Mouse (Mus musculus): ENCODE data around the gene Nt5c2. TPM values are rescaled to one million over a fixed set of nuclear protein-coding genes. Genes with fewer than 3 reads are reported as not detected.

Nt5c2 gene
- polyA plus RNA-seq, 1 experiment from 2014 or later: 85.3 TPM

- H3K4me2 ChIP-seq (replicated peaks): no peak overlapping the region
- 88% methylated on average over 7 of the region's 7 CpGs for WGBS
- no peak overlapping the region for H3K4me3 ChIP-seq
- ATAC-seq (ENCODE audit: low FRiP score): no peak
- H3K4me1 ChIP-seq: no peaks in the 10 kb centered on the region
- no peaks in the 10 kb centered on the region for H3K9me3 ChIP-seq (replicated peaks)
- no peak overlapping the region for H3K27ac ChIP-seq
- H3K27me3 ChIP-seq: no peaks in the 10 kb centered on the region
- peaks cover 87% of the 10 kb centered on the region for H3K36me3 ChIP-seq
- no peak overlapping the region for H3K9ac ChIP-seq
Measured at GRCm38 (mm10) chr19:46886826-46887225, 128.1 kb downstream of the Nt5c2 start.

- Histone ChIP-seq H3K36me3 (peaks cover 82% of the 10 kb centered on the region), H3K4me2 (replicated peaks) (no peak overlapping the region), H3K9ac (no peak overlapping the region), H3K27me3 (no peaks in the 10 kb centered on the region), H3K9me3 (replicated peaks) (no peaks in the 10 kb centered on the region), H3K27ac (no peak overlapping the region), H3K4me1 (no peaks in the 10 kb centered on the region), H3K4me3 (no peak overlapping the region)
- WGBS: 91% methylated on average over 4 of the region's 4 CpGs
- no peak for ATAC-seq (ENCODE audit: low FRiP score)
Measured at GRCm38 (mm10) chr19:46885365-46885764, 129.6 kb downstream of the Nt5c2 start.

GRCm38 (mm10) chr19:46879876-46880275, 135.1 kb downstream of the Nt5c2 start:
- H3K36me3 ChIP-seq: peaks cover 36% of the 10 kb centered on the region
- no peak for ATAC-seq (ENCODE audit: low FRiP score)
- 98% methylated on average over 2 of the region's 2 CpGs for WGBS
- H3K27ac ChIP-seq: no peak overlapping the region
- no peaks in the 10 kb centered on the region for H3K4me1 ChIP-seq
- no peaks in the 10 kb centered on the region for H3K9me3 ChIP-seq (replicated peaks)
- no peak overlapping the region for H3K4me2 ChIP-seq (replicated peaks)
- H3K9ac ChIP-seq: no peak overlapping the region
- H3K27me3 ChIP-seq: no peaks in the 10 kb centered on the region
- H3K4me3 ChIP-seq: no peak overlapping the region

GRCm38 (mm10) chr19:46878346-46878745, 136.6 kb downstream of the Nt5c2 start:
- ATAC-seq (ENCODE audit: low FRiP score): no peak
- Histone ChIP-seq H3K36me3 (peaks cover 23% of the 10 kb centered on the region; the same call in 1 of the 2 replicates), H3K4me2 (replicated peaks) (no peak overlapping the region), H3K27ac (no peak overlapping the region), H3K9me3 (replicated peaks) (no peaks in the 10 kb centered on the region), H3K4me3 (no peak overlapping the region), H3K9ac (no peak overlapping the region), H3K27me3 (no peaks in the 10 kb centered on the region), H3K4me1 (no peaks in the 10 kb centered on the region)
- WGBS: 50% methylated on average over 13 of the region's 13 CpGs

GRCm38 (mm10) chr19:46877886-46878285, 137.1 kb downstream of the Nt5c2 start:
- Histone ChIP-seq H3K4me1 (no peaks in the 10 kb centered on the region), H3K27me3 (no peaks in the 10 kb centered on the region), H3K27ac (no peak overlapping the region), H3K4me3 (no peak overlapping the region), H3K9ac (no peak overlapping the region), H3K4me2 (replicated peaks) (no peak overlapping the region), H3K9me3 (replicated peaks) (no peaks in the 10 kb centered on the region), H3K36me3 (peaks cover 18% of the 10 kb centered on the region; the same call in 1 of the 2 replicates)
- no peak for ATAC-seq (ENCODE audit: low FRiP score)
- 89% methylated on average over 13 of the region's 13 CpGs for WGBS

DNA sequence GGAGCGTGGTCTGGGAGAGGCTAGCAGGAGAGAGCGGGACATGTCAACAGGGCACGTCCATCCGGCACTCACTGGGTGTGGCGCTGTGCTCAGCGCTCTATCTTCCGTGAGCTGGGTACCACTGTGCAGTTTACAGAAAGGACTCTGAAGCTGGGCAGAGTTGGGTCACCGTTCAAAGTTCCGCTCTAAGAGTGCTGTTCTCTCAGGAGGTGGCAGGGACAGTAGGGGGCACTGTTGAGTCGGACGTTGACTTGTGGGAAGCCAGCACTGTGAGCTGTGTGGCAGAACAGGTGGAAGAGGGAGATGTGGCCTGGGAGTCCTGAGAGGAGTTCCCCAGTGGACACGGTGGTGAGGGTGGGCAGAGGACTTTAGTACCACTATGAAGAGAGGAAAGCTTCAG, 139.2 kb downstream of the Nt5c2 start:
- Histone ChIP-seq H3K9ac (no peak overlapping the region), H3K9me3 (replicated peaks) (no peaks in the 10 kb centered on the region), H3K36me3 (peaks cover 3% of the 10 kb centered on the region; the same call in 1 of the 2 replicates), H3K4me3 (no peak overlapping the region), H3K27me3 (no peaks in the 10 kb centered on the region), H3K4me1 (no peaks in the 10 kb centered on the region), H3K27ac (no peak overlapping the region), H3K4me2 (replicated peaks) (no peak overlapping the region)
- WGBS: 47% methylated on average over 12 of the region's 12 CpGs
- ATAC-seq (ENCODE audit: low FRiP score): no peak

DNA sequence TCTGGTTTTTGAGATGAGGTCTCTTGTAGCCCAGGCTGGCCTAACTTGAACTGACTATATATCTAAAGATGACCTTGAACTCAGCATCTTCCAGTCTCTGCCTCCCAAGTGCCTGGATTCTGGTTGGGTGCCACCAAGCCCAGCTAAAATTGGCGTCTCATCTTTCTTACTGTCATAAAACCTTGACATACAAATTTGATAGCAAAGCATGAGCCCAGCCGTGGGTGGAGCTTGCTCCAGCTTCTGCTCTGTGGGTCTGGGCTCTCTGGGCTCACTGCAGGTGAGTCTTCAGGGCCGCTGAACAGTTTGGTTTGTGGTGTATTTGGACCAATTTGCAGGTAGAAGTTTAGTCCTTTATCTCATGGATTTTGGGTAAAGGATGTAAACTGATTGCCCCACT, 141.0 kb downstream of the Nt5c2 start:
- Histone ChIP-seq H3K36me3 (no peaks in the 10 kb centered on the region), H3K9me3 (replicated peaks) (no peaks in the 10 kb centered on the region), H3K4me1 (no peaks in the 10 kb centered on the region), H3K27me3 (no peaks in the 10 kb centered on the region), H3K27ac (no peak overlapping the region), H3K4me3 (no peak overlapping the region), H3K9ac (no peak overlapping the region), H3K4me2 (replicated peaks) (no peak overlapping the region)
- no peak for ATAC-seq (ENCODE audit: low FRiP score)
- 83% methylated on average over 3 of the region's 3 CpGs for WGBS

DNA sequence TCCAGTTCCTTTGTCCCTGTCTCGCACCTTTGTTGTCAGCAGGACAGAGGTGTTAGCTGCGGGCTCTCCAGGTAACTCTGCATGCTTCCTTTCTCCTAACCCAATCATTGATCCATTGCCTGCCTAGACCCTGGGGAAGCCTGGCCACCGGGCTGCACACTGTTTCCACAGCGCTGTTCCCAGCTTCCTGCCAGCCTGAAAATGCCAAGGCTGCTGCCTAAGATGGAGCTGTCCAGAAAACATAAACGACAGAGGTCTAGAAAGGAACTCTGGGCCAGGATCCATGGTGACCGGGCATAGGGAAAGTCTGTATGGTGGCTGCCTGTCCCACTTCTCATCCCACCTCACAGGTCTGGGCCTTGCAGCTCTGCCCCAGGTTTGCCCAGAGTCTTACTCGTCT, 143.3 kb downstream of the Nt5c2 start:
- 79% methylated on average over 7 of the region's 7 CpGs for WGBS
- H3K9me3 ChIP-seq (replicated peaks): no peaks in the 10 kb centered on the region
- no peaks in the 10 kb centered on the region for H3K4me1 ChIP-seq
- no peak overlapping the region for H3K4me3 ChIP-seq
- no peak overlapping the region for H3K9ac ChIP-seq
- no peaks in the 10 kb centered on the region for H3K27me3 ChIP-seq
- H3K36me3 ChIP-seq: no peaks in the 10 kb centered on the region
- no peak for ATAC-seq (ENCODE audit: low FRiP score)
- no peak overlapping the region for H3K4me2 ChIP-seq (replicated peaks)
- no peak overlapping the region for H3K27ac ChIP-seq

DNA sequence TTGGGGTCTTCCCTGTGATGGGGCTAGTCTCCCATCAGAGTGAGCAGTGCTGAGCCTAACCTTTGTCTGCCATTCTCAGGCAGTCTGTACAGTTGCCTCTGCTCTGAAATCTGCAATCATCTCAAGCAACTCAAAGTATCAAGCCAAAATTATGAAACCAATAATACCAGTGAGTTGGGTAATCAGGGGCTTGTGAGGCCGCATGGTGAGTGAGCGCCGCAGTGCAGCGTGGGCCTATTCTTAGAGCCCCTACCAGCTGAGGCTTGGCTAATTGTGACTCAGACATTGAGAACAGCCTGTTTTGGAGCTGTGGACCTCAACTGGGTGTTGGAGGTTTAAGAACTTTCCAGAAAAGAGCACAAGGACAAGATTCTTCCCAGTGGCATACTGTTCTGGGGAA, 143.9 kb downstream of the Nt5c2 start:
- Histone ChIP-seq H3K4me3 (no peak overlapping the region), H3K36me3 (no peaks in the 10 kb centered on the region), H3K9me3 (replicated peaks) (no peaks in the 10 kb centered on the region), H3K4me2 (replicated peaks) (no peak overlapping the region), H3K9ac (no peak overlapping the region), H3K27ac (no peak overlapping the region), H3K27me3 (no peaks in the 10 kb centered on the region), H3K4me1 (no peaks in the 10 kb centered on the region)
- 94% methylated on average over 4 of the region's 4 CpGs for WGBS
- no peak for ATAC-seq (ENCODE audit: low FRiP score)

DNA sequence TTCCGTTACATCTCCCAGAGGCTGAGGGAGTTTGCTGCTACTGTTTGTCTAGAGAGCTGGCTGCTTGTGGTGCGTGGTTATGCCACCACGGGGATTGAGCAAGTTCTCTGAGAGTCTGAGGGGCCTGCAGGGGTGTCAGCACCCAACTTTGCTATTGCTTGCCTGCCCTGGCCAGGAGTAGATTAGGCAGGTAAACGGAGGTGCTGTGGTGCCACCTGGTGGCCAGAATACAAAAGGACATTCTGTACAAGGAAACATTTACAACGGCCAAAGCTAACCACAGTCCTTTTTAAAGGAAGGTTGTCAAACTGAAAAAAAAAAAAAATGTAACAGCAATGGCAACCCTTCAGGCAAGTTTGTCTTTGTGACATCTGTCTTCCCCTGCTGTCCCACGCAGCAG, 145.4 kb downstream of the Nt5c2 start:
- H3K36me3 ChIP-seq: 0 out of 2 replicates have a peak, but pooled peaks cover 3% of the 10 kb centered on the region
- H3K27me3 ChIP-seq: no peaks in the 10 kb centered on the region
- H3K9me3 ChIP-seq (replicated peaks): no peaks in the 10 kb centered on the region
- H3K4me2 ChIP-seq (replicated peaks): no peak overlapping the region
- 13% methylated on average over 6 of the region's 6 CpGs for WGBS
- no peaks in the 10 kb centered on the region for H3K4me1 ChIP-seq
- no peak overlapping the region for H3K27ac ChIP-seq
- no peak overlapping the region for H3K9ac ChIP-seq
- no peak overlapping the region for H3K4me3 ChIP-seq
- peak; percentile 61; the same call in 1 of the 2 replicates for ATAC-seq (ENCODE audit: low FRiP score)

DNA sequence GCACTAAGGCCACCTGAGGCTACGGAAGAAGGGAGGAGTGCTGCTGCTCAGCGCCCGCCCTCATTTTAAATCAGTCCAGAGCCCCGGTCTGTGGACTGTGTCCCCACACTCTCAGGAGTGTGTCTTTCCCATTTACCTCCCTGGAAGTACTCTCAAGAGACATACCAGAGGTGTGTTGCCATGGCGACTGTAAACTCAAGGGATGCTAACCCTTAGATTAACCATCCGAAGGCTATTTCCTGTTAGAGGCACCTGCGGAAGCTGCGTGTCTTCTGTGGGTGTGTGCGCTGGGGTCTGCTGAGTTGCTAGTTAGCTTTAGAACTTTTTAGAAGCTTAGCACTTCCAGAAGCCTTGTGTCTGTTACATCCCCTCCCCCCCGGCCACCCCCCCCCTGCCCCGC, 145.9 kb downstream of the Nt5c2 start:
- Histone ChIP-seq H3K9me3 (replicated peaks) (no peaks in the 10 kb centered on the region), H3K4me2 (replicated peaks) (no peak overlapping the region), H3K9ac (no peak overlapping the region), H3K36me3 (0 out of 2 replicates have a peak, but pooled peaks cover 3% of the 10 kb centered on the region), H3K27me3 (no peaks in the 10 kb centered on the region), H3K27ac (no peak overlapping the region), H3K4me1 (no peaks in the 10 kb centered on the region), H3K4me3 (no peak overlapping the region)
- 61% methylated on average over 11 of the region's 11 CpGs for WGBS
- no peak; the same call in 1 of the 2 replicates for ATAC-seq (ENCODE audit: low FRiP score)

GRCm38 (mm10) chr19:46865381-46865780, 149.6 kb downstream of the Nt5c2 start:
- Histone ChIP-seq H3K4me3 (no peak overlapping the region), H3K9ac (no peak overlapping the region), H3K27ac (no peak overlapping the region), H3K36me3 (0 out of 2 replicates have a peak, but pooled peaks cover 3% of the 10 kb centered on the region), H3K9me3 (replicated peaks) (no peaks in the 10 kb centered on the region), H3K4me2 (replicated peaks) (no peak overlapping the region), H3K4me1 (no peaks in the 10 kb centered on the region), H3K27me3 (no peaks in the 10 kb centered on the region)
- 85% methylated on average over 4 of the region's 4 CpGs for WGBS
- ATAC-seq (ENCODE audit: low FRiP score): no peak

- no peak overlapping the region for H3K27ac ChIP-seq
- no peak overlapping the region for H3K9ac ChIP-seq
- no peak for ATAC-seq (ENCODE audit: low FRiP score)
- H3K36me3 ChIP-seq: 0 out of 2 replicates have a peak, but pooled peaks cover 3% of the 10 kb centered on the region
- no peak overlapping the region for H3K4me2 ChIP-seq (replicated peaks)
- WGBS: 74% methylated on average over 6 of the region's 6 CpGs
- no peaks in the 10 kb centered on the region for H3K4me1 ChIP-seq
- H3K27me3 ChIP-seq: no peaks in the 10 kb centered on the region
- no peak overlapping the region for H3K4me3 ChIP-seq
- H3K9me3 ChIP-seq (replicated peaks): no peaks in the 10 kb centered on the region
Measured at GRCm38 (mm10) chr19:46864731-46865331, 150.1 kb downstream of the Nt5c2 start.
